Mouse (Mus musculus) liver, embryonic 12.5 days (tissue): ENCODE data around the gene Kitl. TPM values are rescaled to one million over a fixed set of nuclear protein-coding genes. Genes with fewer than 3 reads are reported as not detected.

ENCODE experiments used
- ATAC-seq: fragments of 200-750 bp; cut with Nextera tagmentation; 2 replicates; pipeline ENCODE4 v1.8.0; 2017; ENCODE audit warnings: moderate number of reproducible peaks, mild to moderate bottlenecking, moderate library complexity
- H3K27ac ChIP-seq: fragments of 300-500 bp; sonication (generic); 2 replicates; pipeline ENCODE4 v1.5.1; 2016; ENCODE audit warnings: mild to moderate bottlenecking
- H3K27me3 ChIP-seq: fragments of 300-500 bp; sonication (generic); replicated peaks from 2 replicates; pipeline ENCODE4 v1.6.1; 2016; ENCODE audit warnings: mild to moderate bottlenecking, moderate library complexity
- H3K36me3 ChIP-seq: fragments of 300-500 bp; sonication (generic); 2 replicates; pipeline ENCODE4 v1.6.1; 2016; ENCODE audit warnings: mild to moderate bottlenecking, moderate library complexity
- H3K4me1 ChIP-seq: fragments of 300-500 bp; sonication (generic); 2 replicates; pipeline ENCODE4 v1.6.1; 2016
- H3K4me2 ChIP-seq: fragments of 300-500 bp; sonication (generic); 2 replicates; pipeline ENCODE4 v1.6.1; 2016; ENCODE audit warnings: mild to moderate bottlenecking, moderate library complexity
- H3K4me3 ChIP-seq: fragments of 300-500 bp; sonication (generic); 2 replicates; pipeline ENCODE4 v1.5.1; 2016; ENCODE audit warnings: mild to moderate bottlenecking, moderate library complexity
- H3K9ac ChIP-seq: fragments of 300-500 bp; sonication (generic); 2 replicates; pipeline ENCODE4 v1.6.1; 2016; ENCODE audit warnings: mild to moderate bottlenecking, moderate library complexity
- H3K9me3 ChIP-seq: fragments of 300-500 bp; sonication (generic); replicated peaks from 2 replicates; pipeline ENCODE4 v1.6.1; 2016; ENCODE audit warnings: mild to moderate bottlenecking, moderate library complexity
- WGBS: fragments of 180-500 bp; shearing (Covaris S2); methylation state at CpG from one replicate; pipeline ENCODE4 v1.1.7; 2016; ENCODE audit not compliant: insufficient replicate concordance; 5-methylcytosine and 5-hydroxymethylcytosine counted together
- polyA plus RNA-seq: library from polyadenylated mRNA; unstranded; fragments of >200 nt; fragmentation: Nextera tagmentation; extraction: Ambion mirVana; gene quantifications from 2 replicates; pipeline ENCODE4 v1.2.1, GENCODE M21; 2016

The Kitl gene
- polyA plus RNA-seq, 1 experiment from 2014 or later = 19.6 TPM

- ATAC-seq = no peak
- 72% methylated on average over 2 of the region's 2 CpGs for WGBS
Measured at GRCm38 (mm10) chr10:100055082-100055481, 39.7 kb downstream of the Kitl start.

GRCm38 (mm10) chr10:100057106-100057623 lies 41.7 kb downstream of the Kitl start:
- H3K27ac ChIP-seq = no peak overlapping the region
- no peaks in the 10 kb centered on the region for H3K9me3 ChIP-seq
- no peaks in the 10 kb centered on the region for H3K4me1 ChIP-seq
- H3K9ac ChIP-seq = no peak overlapping the region
- no peak overlapping the region for H3K4me3 ChIP-seq
- no peak overlapping the region for H3K4me2 ChIP-seq
- H3K36me3 ChIP-seq = peaks cover 7% of the 10 kb centered on the region; the same call in 1 of the 2 replicates
- WGBS = 28% methylated on average over 1 of the region's 1 CpGs
- ATAC-seq = no peak
- H3K27me3 ChIP-seq = no peaks in the 10 kb centered on the region

More at GRCm38 (mm10) chr10:100055082-100055481, 39.7 kb downstream of the Kitl start:
- Histone ChIP-seq H3K27ac (no peak overlapping the region), H3K36me3 (peaks cover 7% of the 10 kb centered on the region; the same call in 1 of the 2 replicates), H3K27me3 (no peaks in the 10 kb centered on the region), H3K4me1 (no peaks in the 10 kb centered on the region), H3K4me2 (no peak overlapping the region), H3K9ac (no peak overlapping the region), H3K9me3 (no peaks in the 10 kb centered on the region), H3K4me3 (no peak overlapping the region)

DNA sequence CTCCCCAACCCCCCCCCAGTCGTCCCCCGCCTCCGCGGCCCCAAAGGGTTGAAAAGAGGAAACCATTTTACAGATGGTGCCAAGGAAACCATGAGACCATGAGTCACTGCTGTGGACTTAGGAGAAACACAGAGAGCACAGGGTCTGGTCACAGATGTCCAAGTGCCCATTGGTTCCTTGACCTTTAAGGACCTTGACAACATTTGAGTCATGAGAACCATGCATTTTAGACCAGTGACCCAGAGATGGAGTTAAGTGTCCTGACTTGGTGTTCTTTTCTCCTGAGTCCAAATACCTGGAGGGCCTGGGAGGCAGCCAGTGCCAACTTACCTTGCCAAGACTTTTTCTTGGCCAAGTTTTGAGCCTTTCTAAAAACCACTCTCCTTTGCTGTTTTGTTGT lies 43.9 kb downstream of the Kitl start:
- H3K4me2 ChIP-seq = no peak overlapping the region
- no peak for ATAC-seq
- no peaks in the 10 kb centered on the region for H3K4me1 ChIP-seq
- WGBS = 57% methylated on average over 4 of the region's 4 CpGs
- H3K9me3 ChIP-seq = no peaks in the 10 kb centered on the region
- H3K4me3 ChIP-seq = no peak overlapping the region
- H3K36me3 ChIP-seq = no peaks in the 10 kb centered on the region
- no peaks in the 10 kb centered on the region for H3K27me3 ChIP-seq
- H3K27ac ChIP-seq = no peak overlapping the region
- H3K9ac ChIP-seq = no peak overlapping the region

DNA sequence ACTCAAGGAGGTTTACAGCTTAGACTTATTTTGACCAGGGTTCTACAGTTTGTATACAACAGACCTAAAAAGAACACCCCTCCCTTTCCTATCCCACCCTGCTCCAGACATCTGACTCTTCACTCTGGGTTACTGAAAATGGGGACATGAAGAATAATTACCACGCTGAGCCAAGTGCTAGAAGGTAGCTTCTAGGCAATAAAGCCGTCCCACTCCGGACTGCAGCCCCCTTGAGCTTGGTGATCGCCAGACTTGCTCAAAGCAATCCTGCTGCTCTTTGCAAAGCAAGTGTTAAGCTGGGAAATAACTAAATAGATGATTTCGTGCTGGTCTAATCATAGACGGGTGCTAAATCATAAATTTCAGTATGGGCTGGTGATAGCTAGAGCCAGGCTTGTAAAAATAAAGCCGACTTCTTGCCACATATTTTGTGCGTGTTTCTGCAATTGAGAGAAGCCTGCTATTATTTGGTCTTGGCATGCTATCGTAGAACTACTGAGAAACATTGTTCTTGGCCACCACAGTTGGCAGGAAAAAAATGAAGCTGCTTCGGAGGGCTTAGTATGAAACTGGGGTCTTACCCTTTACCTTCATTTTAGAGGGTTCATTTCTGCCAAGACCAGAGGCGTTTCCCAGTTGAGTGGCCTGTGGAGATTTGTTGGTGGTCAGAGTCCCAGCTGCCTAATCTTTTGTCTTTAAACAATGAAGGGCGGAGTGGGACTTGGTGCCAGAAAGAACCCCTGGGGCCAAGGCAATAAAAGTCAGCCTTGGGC lies 50.3 kb downstream of the Kitl start:
- Histone ChIP-seq H3K4me1 (no peaks in the 10 kb centered on the region), H3K4me3 (no peak overlapping the region), H3K9ac (no peak overlapping the region), H3K9me3 (no peaks in the 10 kb centered on the region), H3K36me3 (no peaks in the 10 kb centered on the region), H3K4me2 (no peak overlapping the region), H3K27ac (no peak overlapping the region), H3K27me3 (no peaks in the 10 kb centered on the region)
- no peak for ATAC-seq
- 60% methylated on average over 12 of the region's 12 CpGs for WGBS

GRCm38 (mm10) chr10:100066374-100066773 lies 50.9 kb downstream of the Kitl start:
- Histone ChIP-seq H3K36me3 (no peaks in the 10 kb centered on the region), H3K4me2 (no peak overlapping the region), H3K4me1 (no peaks in the 10 kb centered on the region), H3K27ac (no peak overlapping the region), H3K9ac (no peak overlapping the region), H3K9me3 (no peaks in the 10 kb centered on the region), H3K4me3 (no peak overlapping the region), H3K27me3 (no peaks in the 10 kb centered on the region)
- 62% methylated on average over 7 of the region's 7 CpGs for WGBS
- ATAC-seq = no peak

DNA sequence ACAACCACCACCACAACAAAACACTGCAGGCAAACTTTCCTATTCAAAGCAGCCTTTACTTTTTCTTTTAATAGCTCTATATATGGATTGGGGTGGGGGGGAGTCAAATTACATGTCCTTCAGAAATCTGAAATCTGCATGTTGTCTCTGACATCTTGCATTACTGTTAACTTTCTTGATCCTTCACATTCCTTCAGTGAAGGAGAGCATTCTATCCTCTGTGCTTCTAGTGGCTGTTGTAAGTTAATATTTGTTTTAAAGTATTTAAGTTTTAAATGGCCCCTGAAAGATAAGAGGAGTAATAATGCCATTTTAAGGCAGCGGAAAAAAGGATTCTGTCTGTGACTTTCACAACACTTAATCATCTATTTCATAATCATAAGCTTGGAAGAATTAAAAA lies 57.2 kb downstream of the Kitl start:
- Histone ChIP-seq H3K4me2 (no peak overlapping the region), H3K4me1 (no peaks in the 10 kb centered on the region), H3K4me3 (no peak overlapping the region), H3K9me3 (no peaks in the 10 kb centered on the region), H3K27me3 (no peaks in the 10 kb centered on the region), H3K27ac (no peak overlapping the region), H3K36me3 (peaks cover 2% of the 10 kb centered on the region; the same call in 1 of the 2 replicates), H3K9ac (no peak overlapping the region)
- ATAC-seq = no peak
- WGBS = 59% methylated on average over 1 of the region's 1 CpGs

DNA sequence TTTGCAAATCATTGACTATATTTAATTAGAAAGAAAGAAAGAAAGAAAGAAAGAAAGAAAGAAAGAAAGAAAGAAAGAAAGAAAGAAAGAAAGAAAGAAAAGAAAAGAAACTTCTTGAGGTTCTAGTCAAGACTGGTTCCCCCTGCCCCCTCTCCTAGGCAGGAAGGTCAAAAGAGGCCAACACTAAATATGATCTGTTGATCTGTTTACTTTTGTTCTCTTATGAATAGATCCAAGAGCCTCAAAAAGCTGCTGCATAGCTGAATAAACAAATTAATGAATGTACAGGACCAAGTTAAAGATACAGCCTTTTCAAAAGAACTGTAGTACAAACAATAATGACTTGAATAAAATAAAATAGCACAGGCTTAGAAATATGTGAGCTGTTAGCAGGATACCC lies 57.7 kb downstream of the Kitl start:
- Histone ChIP-seq H3K36me3 (peaks cover 2% of the 10 kb centered on the region; the same call in 1 of the 2 replicates), H3K4me1 (no peaks in the 10 kb centered on the region), H3K4me3 (no peak overlapping the region), H3K4me2 (no peak overlapping the region), H3K27ac (no peak overlapping the region), H3K9ac (no peak overlapping the region), H3K9me3 (no peaks in the 10 kb centered on the region), H3K27me3 (no peaks in the 10 kb centered on the region)
- no peak for ATAC-seq

DNA sequence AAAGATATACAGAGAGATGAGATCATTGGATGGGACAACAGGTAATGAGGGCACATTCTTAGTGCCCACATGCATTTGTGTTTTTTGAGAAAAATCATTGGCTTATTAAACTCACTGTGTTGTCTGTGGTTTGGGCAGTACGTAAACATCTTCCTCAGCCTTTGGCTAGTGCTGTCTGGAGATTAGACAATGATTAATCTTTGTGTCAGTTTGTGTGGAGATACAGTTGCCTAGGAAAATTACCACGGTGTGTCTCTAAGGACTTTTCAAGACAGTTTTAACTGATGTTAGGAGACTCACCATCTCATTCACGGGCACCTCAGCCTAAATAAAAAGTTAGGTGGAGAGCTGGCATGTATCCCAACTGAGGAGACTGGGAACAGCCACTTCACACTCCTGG lies 85.7 kb downstream of the Kitl start:
- no peak overlapping the region for H3K9ac ChIP-seq
- no peaks in the 10 kb centered on the region for H3K27me3 ChIP-seq
- H3K4me2 ChIP-seq = no peak overlapping the region
- WGBS = 38% methylated on average over 3 of the region's 3 CpGs
- no peak overlapping the region for H3K27ac ChIP-seq
- H3K4me1 ChIP-seq = no peaks in the 10 kb centered on the region
- no peaks in the 10 kb centered on the region for H3K9me3 ChIP-seq
- H3K36me3 ChIP-seq = no peaks in the 10 kb centered on the region
- H3K4me3 ChIP-seq = no peak overlapping the region
- no peak for ATAC-seq

GRCm38 (mm10) chr10:100111209-100111608 lies 95.8 kb downstream of the Kitl start:
- Histone ChIP-seq H3K4me2 (no peak overlapping the region), H3K4me1 (no peaks in the 10 kb centered on the region), H3K4me3 (no peak overlapping the region), H3K9ac (no peak overlapping the region), H3K9me3 (no peaks in the 10 kb centered on the region), H3K36me3 (no peaks in the 10 kb centered on the region), H3K27ac (no peak overlapping the region), H3K27me3 (no peaks in the 10 kb centered on the region)
- WGBS = 60% methylated on average over 7 of the region's 7 CpGs
- ATAC-seq = no peak

- Histone ChIP-seq H3K9ac (no peak overlapping the region), H3K4me1 (no peaks in the 10 kb centered on the region), H3K4me2 (no peak overlapping the region), H3K9me3 (no peaks in the 10 kb centered on the region), H3K27me3 (no peaks in the 10 kb centered on the region), H3K27ac (no peak overlapping the region), H3K36me3 (no peaks in the 10 kb centered on the region), H3K4me3 (no peak overlapping the region)
- no peak for ATAC-seq
- 74% methylated on average over 2 of the region's 2 CpGs for WGBS
Measured at GRCm38 (mm10) chr10:100115570-100115969, 100.1 kb downstream of the Kitl start.

GRCm38 (mm10) chr10:100124452-100124851 lies 109.0 kb downstream of the Kitl start:
- H3K9me3 ChIP-seq = no peaks in the 10 kb centered on the region
- H3K4me3 ChIP-seq = no peak overlapping the region
- ATAC-seq = no peak
- H3K4me2 ChIP-seq = no peak overlapping the region
- H3K9ac ChIP-seq = no peak overlapping the region
- no peaks in the 10 kb centered on the region for H3K36me3 ChIP-seq
- no peak overlapping the region for H3K27ac ChIP-seq
- WGBS = 61% methylated on average over 5 of the region's 5 CpGs
- H3K27me3 ChIP-seq = no peaks in the 10 kb centered on the region
- H3K4me1 ChIP-seq = no peaks in the 10 kb centered on the region

- no peaks in the 10 kb centered on the region for H3K27me3 ChIP-seq
- WGBS = 73% methylated on average over 23 of the region's 23 CpGs
- H3K36me3 ChIP-seq = no peaks in the 10 kb centered on the region
- ATAC-seq = no peak
- no peak overlapping the region for H3K9ac ChIP-seq
- no peak overlapping the region for H3K4me2 ChIP-seq
- no peak overlapping the region for H3K27ac ChIP-seq
- no peak overlapping the region for H3K4me3 ChIP-seq
- H3K9me3 ChIP-seq = no peaks in the 10 kb centered on the region
- H3K4me1 ChIP-seq = no peaks in the 10 kb centered on the region
Measured at GRCm38 (mm10) chr10:100127837-100128743, 112.7 kb downstream of the Kitl start.
